Comparison of ENCODE assay signal across 10 mouse cellular contexts in genomic region chr11:54861471-54862420, GRCm38 (mm10). TPM values are rescaled to one million over a fixed set of nuclear protein-coding genes. Genes with fewer than 3 reads are reported as not detected.
A peak's percentile ranks its signal among the peaks of the same experiment; 100 is the strongest.
DNase-seq lines count a peak whose midpoint lies in the region; ATAC-seq and TF ChIP-seq lines count a peak whose summit lies in the region.
"Had no signal": no experiment of that assay in that cellular context is flagged by ENCODE, and none has a peak within 500 bp of the region (broad histone marks: within the 10 kb centered on the region; RNA-seq: fewer than 3 reads in every experiment).

No protein-coding gene starts in this region.

- intact Hi-C loops in heart, postnatal 14 days (cut with DNase I), result loop anchor here (2.0 to 10.0 kb wide), 3 partner anchors 59 to 297 kb away; partner anchors contain the start of gene Cdc42se2

- peaks cover 6% of the 10 kb centered on the region for H3K4me1 ChIP-seq in heart, embryonic 12.5 days (replicated peaks)
- H3K4me1 ChIP-seq in E14TG2a.4 (replicated peaks; ENCODE audit: low read depth, low read length), result peaks cover 36% of the 10 kb centered on the region
- H3K4me1 ChIP-seq in liver, postnatal 0 days (ENCODE audit: insufficient read depth), result peaks cover 26% of the 10 kb centered on the region

- no peak overlapping the region for H3K4me3 ChIP-seq in heart, embryonic 12.5 days
- H3K4me3 ChIP-seq in E14TG2a.4 (replicated peaks; ENCODE audit: low read length), result peak overlapping the region; percentile 90; the same call in 1 of the 2 replicates
- peak overlapping the region; percentile 67 for H3K4me3 ChIP-seq in liver, postnatal 0 days (ENCODE audit: low read depth, low read length)

- DNase-seq in heart, postnatal 14 days, result no peak
- peak; percentile 81 for DNase-seq in gonadal fat pad, adult 2 months (ENCODE audit: low read depth)
- no peak for DNase-seq in liver, postnatal 0 days
- no peak for DNase-seq in natural killer cell, adult 2 months (ENCODE audit: low spot score in 2 of 2)
- DNase-seq in urinary bladder, postnatal 14 days (ENCODE audit: low spot score), result no peak
- no peak for DNase-seq in ovary, postnatal 36 days (ENCODE audit: low spot score)
- DNase-seq: cerebellum, postnatal 25 days had no signal

- no peaks in the 10 kb centered on the region for H3K27me3 ChIP-seq in heart, embryonic 12.5 days (replicated peaks)
- no peaks in the 10 kb centered on the region for H3K27me3 ChIP-seq in E14TG2a.4 (ENCODE audit: insufficient read depth, low read length)
- H3K27me3 ChIP-seq in liver, postnatal 0 days (ENCODE audit: insufficient read depth, low read length), result no peaks in the 10 kb centered on the region
- H3K27me3 ChIP-seq: Patski had no signal

- H3K9ac ChIP-seq in heart, embryonic 12.5 days, result no peak overlapping the region
- H3K9ac ChIP-seq in liver, postnatal 0 days (replicated peaks), result no peak overlapping the region; the same call in none of the 2 replicates

- no peak for TF ChIP-seq CTCF in E14TG2a.4 (conservative IDR thresholded peaks at IDR 0.05; ENCODE audit: low read length)
- no peak for TF ChIP-seq CTCF in liver, postnatal 0 days (IDR thresholded peaks at IDR 0.05; ENCODE audit: low read depth)

- H3K4me2 ChIP-seq in heart, embryonic 12.5 days, result no peak overlapping the region
- peak overlapping the region; percentile 79 for H3K4me2 ChIP-seq in liver, postnatal 0 days (ENCODE audit: low read depth, low read length)

- H3K27ac ChIP-seq in heart, embryonic 12.5 days (ENCODE audit: poor library complexity, severe bottlenecking), result peak overlapping the region; percentile 57; the same call in 1 of the 2 replicates
- peak overlapping the region; percentile 97 for H3K27ac ChIP-seq in liver, postnatal 0 days (ENCODE audit: low read depth)

- WGBS in heart, embryonic 12.5 days, result 90% methylated on average over 5 of the region's 5 CpGs
- 83% methylated on average over 5 of the region's 5 CpGs for WGBS in liver, postnatal 0 days (ENCODE audit: insufficient replicate concordance)

- ATAC-seq in heart, embryonic 12.5 days (ENCODE audit: insufficient number of reproducible peaks, low FRiP score), result no peak
- ATAC-seq in liver, postnatal 0 days, result no peak

- no peaks in the 10 kb centered on the region for H3K9me3 ChIP-seq in heart, embryonic 12.5 days (replicated peaks)
- peaks cover 12% of the 10 kb centered on the region for H3K9me3 ChIP-seq in E14TG2a.4 (ENCODE audit: low read length)
- H3K9me3 ChIP-seq in liver, postnatal 0 days (ENCODE audit: low read length), result no peaks in the 10 kb centered on the region

- no peaks in the 10 kb centered on the region for H3K36me3 ChIP-seq in heart, embryonic 12.5 days
- H3K36me3 ChIP-seq in E14TG2a.4 (ENCODE audit: insufficient read depth, low read length), result peaks cover 3% of the 10 kb centered on the region; the same call in 1 of the 2 replicates
- H3K36me3 ChIP-seq in liver, postnatal 0 days (replicated peaks; ENCODE audit: insufficient read depth, low read length), result no peaks in the 10 kb centered on the region

- no peak for TF ChIP-seq EP300 in liver, postnatal 0 days (IDR thresholded peaks at IDR 0.05; ENCODE audit: low read depth)

RNA-seq across cellular contexts. Expression of gene Lyrm7, which starts 1.0 kb away (rescaled TPM):
- polyA plus RNA-seq in heart, embryonic 12.5 days (2016; fragmentation: Nextera tagmentation; extraction: Ambion mirVana), result 14.5 and 20.1 TPM in 2 replicates
- 10 to 100 TPM; 28.0 to 29.4 TPM for total RNA-seq in heart, postnatal 14 days (2021)
- 1.7 and 2.1 TPM in 2 replicates for polyA plus RNA-seq in gonadal fat pad, adult 2 months (2012; rRNA removed)
- 2.9 and 5.0 TPM in 2 replicates for polyA plus RNA-seq in liver, postnatal 0 days (2015; fragmentation: Nextera tagmentation; extraction: Ambion mirVana)

RNA-seq across cellular contexts. Expression of gene Hint1, which starts 4.4 kb away (rescaled TPM):
- polyA plus RNA-seq in heart, embryonic 12.5 days (2016; fragmentation: Nextera tagmentation; extraction: Ambion mirVana), result 743 and 765 TPM in 2 replicates
- 100 to 1,000 TPM; 259 to 264 TPM for total RNA-seq in heart, postnatal 14 days (2021)
- 478 and 559 TPM in 2 replicates for polyA plus RNA-seq in gonadal fat pad, adult 2 months (2012; rRNA removed)
- polyA plus RNA-seq in liver, postnatal 0 days (2015; fragmentation: Nextera tagmentation; extraction: Ambion mirVana), result 791 and 898 TPM in 2 replicates

RNA-seq across cellular contexts. Expression of gene Gpx3, which starts 40.5 kb away (rescaled TPM):
- polyA plus RNA-seq in heart, embryonic 12.5 days (2016; fragmentation: Nextera tagmentation; extraction: Ambion mirVana), result 1,404 and 1,433 TPM in 2 replicates
- total RNA-seq in heart, postnatal 14 days (2021), result 100 to 1,000 TPM in 1 of 2 experiments, 10 to 100 TPM in 1; 93.6 to 153 TPM
- polyA plus RNA-seq in gonadal fat pad, adult 2 months (2012; rRNA removed), result 1,195 and 1,949 TPM in 2 replicates
- 29.7 and 30.4 TPM in 2 replicates for polyA plus RNA-seq in liver, postnatal 0 days (2015; fragmentation: Nextera tagmentation; extraction: Ambion mirVana)

Comparison
In these comparisons a context has a peak if more than half of its experiments do, and no peak if none do; other contexts are left out.
1. RNA of gene Gpx3, which starts 40.5 kb away (polyA plus RNA-seq): 1,195 to 1,949 TPM in gonadal fat pad, adult 2 months and 1,404 to 1,433 TPM in heart, embryonic 12.5 days; 29.7 to 30.4 TPM in liver, postnatal 0 days; every median in the first group is over 10 times any median in the second.